Mouse (Mus musculus) heart, embryonic 13.5 days (tissue): ENCODE measurements around the gene Msl2. TPM values are rescaled to one million over a fixed set of nuclear protein-coding genes. Genes with fewer than 3 reads are reported as not detected.

Source experiments
- ATAC-seq: fragments of 200-750 bp; cut with Nextera tagmentation; 2 replicates; pipeline ENCODE4 v1.8.0; 2017; ENCODE audit warnings: moderate TSS enrichment; ENCODE audit not compliant: insufficient number of reproducible peaks, low FRiP score, low TSS enrichment; ENCODE audit errors: extremely low read depth
- H3K27ac ChIP-seq: fragments of 300-500 bp; sonication (generic); replicated peaks from 2 replicates; pipeline ENCODE4 v1.5.1; 2015; ENCODE audit warnings: moderate library complexity, mild to moderate bottlenecking, inconsistent platforms
- H3K27me3 ChIP-seq: fragments of 300-500 bp; sonication (generic); replicated peaks from 2 replicates; pipeline ENCODE4 v1.6.1; 2015; ENCODE audit warnings: mild to moderate bottlenecking, inconsistent platforms
- H3K36me3 ChIP-seq: fragments of 300-500 bp; sonication (generic); 2 replicates; pipeline ENCODE4 v1.6.1; 2015; ENCODE audit warnings: mild to moderate bottlenecking, inconsistent platforms
- H3K4me1 ChIP-seq: fragments of 300-500 bp; sonication (generic); 2 replicates; pipeline ENCODE4 v1.6.1; 2015; ENCODE audit warnings: inconsistent platforms
- H3K4me2 ChIP-seq: fragments of 300-500 bp; sonication (generic); 2 replicates; pipeline ENCODE4 v1.6.1; 2015; ENCODE audit warnings: inconsistent platforms, mild to moderate bottlenecking, moderate library complexity
- H3K4me3 ChIP-seq: fragments of 300-500 bp; sonication (generic); 2 replicates; pipeline ENCODE4 v1.5.1; 2015; ENCODE audit warnings: moderate library complexity, mild to moderate bottlenecking, inconsistent platforms
- H3K9ac ChIP-seq: fragments of 300-500 bp; sonication (generic); 2 replicates; pipeline ENCODE4 v1.6.1; 2015; ENCODE audit warnings: inconsistent platforms, mild to moderate bottlenecking, moderate library complexity
- H3K9me3 ChIP-seq: fragments of 300-500 bp; sonication (generic); 2 replicates; pipeline ENCODE4 v1.6.1; 2016; ENCODE audit warnings: inconsistent platforms
- WGBS: fragments of 180-500 bp; shearing (Covaris S2); methylation state at CpG from one replicate; pipeline ENCODE4 v1.1.7; 2015; ENCODE audit warnings: mixed read lengths; 5-methylcytosine and 5-hydroxymethylcytosine counted together
- polyA plus RNA-seq: library from polyadenylated mRNA; unstranded; fragments of >200 nt; fragmentation: Nextera tagmentation; extraction: Ambion mirVana; gene quantifications from 2 replicates; pipeline ENCODE4 v1.2.1, GENCODE M21; 2015

The Msl2 gene
- polyA plus RNA-seq: 2.6 and 2.8 TPM in 2 replicates

GRCm38 (mm10) chr9:101073987-101074331 lies at the start of gene Msl2:
Msl2 (plus strand) TSS chr9:101074101.
- ATAC-seq: peak; percentile 54
- peak within 1 kb of the TSS; percentile 88 for H3K4me3 ChIP-seq
- H3K4me2 ChIP-seq: peak within 1 kb of the TSS; percentile 85
- H3K9me3 ChIP-seq: no peaks in the 10 kb centered on the region
- WGBS: under 1% methylated on average over 37 of the region's 43 CpGs
- H3K9ac ChIP-seq: peak within 1 kb of the TSS; percentile 100
- H3K27me3 ChIP-seq: no peaks in the 10 kb centered on the region
- peak within 1 kb of the TSS; percentile 100 for H3K27ac ChIP-seq
- H3K36me3 ChIP-seq: 0 out of 2 replicates have a peak, but pooled peaks cover 3% of the 10 kb centered on the region
- peaks cover 30% of the 10 kb centered on the region for H3K4me1 ChIP-seq

DNA sequence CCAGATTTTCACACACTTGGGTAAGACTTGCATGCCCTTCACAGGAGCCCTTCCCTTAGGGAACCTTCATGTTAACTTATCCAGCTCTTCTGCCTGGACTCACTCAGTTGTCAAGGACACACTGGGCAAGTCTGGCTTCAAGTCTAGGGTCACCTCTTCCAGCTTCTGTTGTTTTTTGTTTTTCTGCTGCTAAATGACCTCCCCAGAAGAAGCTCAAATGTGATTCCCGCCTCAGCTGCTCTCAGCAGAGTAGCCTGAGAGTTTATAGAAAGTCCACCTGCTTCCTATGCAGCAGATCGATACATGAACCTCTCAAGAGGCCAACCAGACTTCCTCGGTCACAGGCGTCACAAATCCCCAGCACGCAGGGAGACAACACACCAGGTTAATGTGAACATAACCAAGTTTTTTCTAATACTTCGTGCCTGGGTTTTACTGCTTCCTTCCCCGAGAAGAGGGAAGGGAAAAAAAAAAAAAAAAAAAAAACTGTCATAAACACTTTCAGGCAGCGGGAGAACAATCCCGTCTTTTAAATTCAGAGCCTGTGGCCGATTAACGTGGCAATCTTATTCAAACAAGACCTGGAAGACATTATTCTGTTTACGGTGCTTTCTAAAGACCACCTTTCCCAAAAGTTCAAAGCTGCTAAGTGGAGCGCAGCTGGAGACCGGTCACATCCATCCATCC lies 40.0 kb upstream of the Msl2 start:
- Histone ChIP-seq H3K27me3 (no peaks in the 10 kb centered on the region), H3K36me3 (peaks cover 22% of the 10 kb centered on the region), H3K9ac (peak overlapping the region; percentile 86), H3K27ac (peak overlapping the region; percentile 96), H3K9me3 (no peaks in the 10 kb centered on the region), H3K4me3 (peak overlapping the region; percentile 61), H3K4me1 (peaks cover 13% of the 10 kb centered on the region), H3K4me2 (peak overlapping the region; percentile 74)
- WGBS: 6% methylated on average over 14 of the region's 14 CpGs
- no peak for ATAC-seq

DNA sequence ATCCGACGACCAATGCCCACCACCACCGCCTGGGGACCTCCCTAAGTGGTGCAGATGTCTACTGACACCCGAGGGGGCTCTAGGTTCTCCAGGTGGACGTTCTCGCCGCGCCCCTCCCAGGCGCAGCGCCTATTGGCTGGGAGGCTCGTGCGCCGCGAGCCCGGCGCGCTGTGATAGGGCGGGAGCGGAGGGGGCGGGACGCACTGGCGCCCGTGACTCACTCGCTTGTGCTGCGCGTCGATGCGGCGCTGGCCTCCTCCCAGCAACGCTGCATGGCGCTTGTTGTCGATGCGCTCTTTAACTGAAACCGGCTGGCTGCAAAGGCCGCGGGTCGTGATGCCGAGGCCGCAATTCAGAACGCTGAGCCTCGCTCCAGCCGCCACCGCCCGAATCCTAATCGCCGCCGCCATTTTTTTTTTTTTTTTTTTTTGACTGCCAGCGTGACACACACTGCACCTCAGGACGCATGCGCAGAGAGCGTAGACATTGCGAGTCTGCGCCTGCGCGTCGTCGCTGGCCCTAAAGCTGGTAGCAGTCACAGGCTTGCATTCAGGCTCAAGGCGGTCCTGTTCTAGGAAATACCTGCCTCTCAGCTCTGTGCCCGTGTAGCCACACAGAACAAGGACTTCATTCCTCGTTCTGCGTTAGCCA lies 39.3 kb upstream of the Msl2 start, which contains the start of gene Pccb:
TSS of gene Pccb (minus strand) at position 451 of the 651 bp plus-strand sequence.
- Histone ChIP-seq H3K4me3 (peak within 1 kb of the TSS; percentile 61), H3K4me2 (peak within 1 kb of the TSS; percentile 74), H3K9ac (peak within 1 kb of the TSS; percentile 86), H3K27me3 (no peaks in the 10 kb centered on the region), H3K27ac (peak within 1 kb of the TSS; percentile 96), H3K36me3 (peaks cover 17% of the 10 kb centered on the region), H3K9me3 (no peaks in the 10 kb centered on the region), H3K4me1 (peaks cover 13% of the 10 kb centered on the region)
- WGBS: under 1% methylated on average over 56 of the region's 61 CpGs
- ATAC-seq: peak; percentile 100

- Histone ChIP-seq H3K9me3 (no peaks in the 10 kb centered on the region), H3K4me2 (no peak overlapping the region), H3K27ac (no peak overlapping the region), H3K4me3 (no peak overlapping the region), H3K4me1 (peaks cover 13% of the 10 kb centered on the region), H3K36me3 (peaks cover 9% of the 10 kb centered on the region), H3K9ac (no peak overlapping the region), H3K27me3 (no peaks in the 10 kb centered on the region)
- WGBS: 82% methylated on average over 9 of the region's 15 CpGs
- no peak for ATAC-seq
Observed at GRCm38 (mm10) chr9:101035836-101036596, 37.9 kb upstream of the Msl2 start.

- Histone ChIP-seq H3K4me1 (peaks cover 13% of the 10 kb centered on the region), H3K27ac (no peak overlapping the region), H3K36me3 (0 out of 2 replicates have a peak, but pooled peaks cover under 1% of the 10 kb centered on the region), H3K4me2 (no peak overlapping the region), H3K9me3 (no peaks in the 10 kb centered on the region), H3K27me3 (no peaks in the 10 kb centered on the region), H3K4me3 (no peak overlapping the region), H3K9ac (no peak overlapping the region)
- ATAC-seq: no peak
- 76% methylated on average over 2 of the region's 2 CpGs for WGBS
Observed at GRCm38 (mm10) chr9:101036876-101037275, 37.0 kb upstream of the Msl2 start.

DNA sequence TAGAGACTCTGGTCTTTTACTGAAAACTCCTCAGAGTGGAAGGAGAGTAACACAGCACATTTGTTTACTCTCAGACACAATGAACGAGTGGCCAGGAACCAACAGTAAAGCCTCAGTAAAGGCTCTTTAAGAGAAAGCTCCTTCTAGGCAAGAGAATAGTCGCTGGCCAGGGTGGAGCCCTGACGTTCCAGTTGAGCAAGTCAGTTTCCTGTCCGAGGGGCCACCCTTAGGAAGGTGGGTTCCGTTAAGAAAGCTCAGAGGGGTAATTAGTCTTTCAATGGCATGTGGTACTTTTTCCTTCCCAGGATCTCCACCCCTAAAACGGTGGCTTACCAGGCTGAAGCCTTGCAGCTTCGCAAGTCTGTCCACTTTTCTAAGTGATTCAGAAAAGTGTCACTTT lies 36.5 kb upstream of the Msl2 start:
- H3K27ac ChIP-seq: no peak overlapping the region
- ATAC-seq: no peak
- H3K4me3 ChIP-seq: no peak overlapping the region
- H3K36me3 ChIP-seq: no peaks in the 10 kb centered on the region
- H3K9ac ChIP-seq: no peak overlapping the region
- H3K4me2 ChIP-seq: 0 out of 2 replicates have a peak overlapping the region, but pooled peaks have one; percentile 5
- no peaks in the 10 kb centered on the region for H3K9me3 ChIP-seq
- no peaks in the 10 kb centered on the region for H3K27me3 ChIP-seq
- WGBS: 41% methylated on average over 7 of the region's 7 CpGs
- peaks cover 13% of the 10 kb centered on the region for H3K4me1 ChIP-seq

GRCm38 (mm10) chr9:101038634-101039033 lies 35.3 kb upstream of the Msl2 start:
- no peaks in the 10 kb centered on the region for H3K9me3 ChIP-seq
- peaks cover 8% of the 10 kb centered on the region for H3K4me1 ChIP-seq
- no peak overlapping the region for H3K9ac ChIP-seq
- WGBS: 65% methylated on average over 5 of the region's 5 CpGs
- no peak overlapping the region for H3K27ac ChIP-seq
- no peak for ATAC-seq
- H3K27me3 ChIP-seq: no peaks in the 10 kb centered on the region
- no peak overlapping the region for H3K4me3 ChIP-seq
- H3K4me2 ChIP-seq: no peak overlapping the region
- no peaks in the 10 kb centered on the region for H3K36me3 ChIP-seq

GRCm38 (mm10) chr9:101041508-101041907 lies 32.4 kb upstream of the Msl2 start:
- Histone ChIP-seq H3K27me3 (no peaks in the 10 kb centered on the region), H3K4me1 (no peaks in the 10 kb centered on the region), H3K27ac (no peak overlapping the region), H3K4me3 (no peak overlapping the region), H3K9me3 (no peaks in the 10 kb centered on the region), H3K36me3 (no peaks in the 10 kb centered on the region), H3K9ac (no peak overlapping the region), H3K4me2 (no peak overlapping the region)
- ATAC-seq: no peak
- WGBS: 68% methylated on average over 5 of the region's 5 CpGs

DNA sequence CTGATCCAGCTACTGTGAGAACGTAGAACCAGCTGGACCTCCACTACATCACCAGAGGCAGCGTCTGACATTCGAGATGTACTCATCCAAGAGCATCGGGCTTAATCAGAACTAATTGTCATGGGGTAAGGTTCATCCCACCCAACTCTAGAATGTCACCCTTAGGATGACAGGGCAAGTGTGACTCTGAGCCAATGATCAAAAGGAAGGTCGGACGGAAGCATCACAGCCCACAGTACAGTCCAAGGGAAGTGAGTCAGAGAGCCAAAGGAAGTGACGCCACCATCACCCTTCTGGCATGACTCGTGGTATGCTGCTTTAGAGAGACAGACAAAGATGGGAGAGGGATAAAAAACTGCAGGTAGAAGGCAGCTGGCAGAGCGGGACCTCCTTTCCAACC lies 31.7 kb upstream of the Msl2 start:
- H3K27me3 ChIP-seq: no peaks in the 10 kb centered on the region
- H3K36me3 ChIP-seq: no peaks in the 10 kb centered on the region
- 76% methylated on average over 9 of the region's 9 CpGs for WGBS
- no peak overlapping the region for H3K4me3 ChIP-seq
- H3K27ac ChIP-seq: no peak overlapping the region
- H3K4me2 ChIP-seq: no peak overlapping the region
- no peaks in the 10 kb centered on the region for H3K9me3 ChIP-seq
- no peak for ATAC-seq
- no peak overlapping the region for H3K9ac ChIP-seq
- no peaks in the 10 kb centered on the region for H3K4me1 ChIP-seq

DNA sequence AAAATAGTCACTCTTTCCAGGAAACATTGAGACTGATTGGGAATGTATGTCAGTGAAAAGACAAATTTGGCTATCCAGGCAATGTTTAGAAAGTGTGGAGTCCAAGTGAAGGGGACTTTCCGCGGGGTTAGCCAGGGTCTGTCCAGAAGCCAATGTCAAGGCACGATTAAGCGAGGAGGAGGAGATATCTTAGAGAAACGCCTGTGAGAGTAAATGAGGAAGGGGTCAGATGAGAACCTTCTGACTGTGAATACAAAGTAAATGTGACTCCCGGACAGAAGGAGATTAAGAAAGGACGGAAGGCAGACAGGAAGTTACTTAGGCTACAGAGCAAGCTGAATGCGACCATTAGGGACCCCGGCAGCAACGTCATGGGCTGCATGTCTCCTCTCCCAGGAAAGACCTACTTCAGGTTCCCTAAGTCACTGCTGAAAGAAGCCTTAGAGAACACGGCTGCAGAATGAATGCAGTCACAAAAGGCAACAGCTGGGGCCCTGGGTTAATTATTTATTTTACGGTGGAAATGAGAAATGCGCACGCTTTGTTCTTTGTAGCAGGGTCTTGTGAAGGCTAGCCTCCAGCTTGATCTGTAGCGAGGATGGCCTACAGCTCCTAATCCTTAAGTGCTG lies 28.1 kb upstream of the Msl2 start:
- Histone ChIP-seq H3K36me3 (no peaks in the 10 kb centered on the region), H3K4me2 (no peak overlapping the region), H3K27ac (no peak overlapping the region), H3K9ac (no peak overlapping the region), H3K9me3 (no peaks in the 10 kb centered on the region), H3K4me3 (no peak overlapping the region), H3K27me3 (no peaks in the 10 kb centered on the region), H3K4me1 (no peaks in the 10 kb centered on the region)
- ATAC-seq: no peak
- 56% methylated on average over 15 of the region's 15 CpGs for WGBS

GRCm38 (mm10) chr9:101052007-101052406 lies 21.9 kb upstream of the Msl2 start:
- no peak overlapping the region for H3K4me3 ChIP-seq
- no peak overlapping the region for H3K9ac ChIP-seq
- H3K27me3 ChIP-seq: no peaks in the 10 kb centered on the region
- no peak overlapping the region for H3K27ac ChIP-seq
- H3K9me3 ChIP-seq: no peaks in the 10 kb centered on the region
- no peaks in the 10 kb centered on the region for H3K4me1 ChIP-seq
- no peaks in the 10 kb centered on the region for H3K36me3 ChIP-seq
- ATAC-seq: no peak
- 85% methylated on average over 3 of the region's 3 CpGs for WGBS
- H3K4me2 ChIP-seq: no peak overlapping the region
